In the genomic region with DNA sequence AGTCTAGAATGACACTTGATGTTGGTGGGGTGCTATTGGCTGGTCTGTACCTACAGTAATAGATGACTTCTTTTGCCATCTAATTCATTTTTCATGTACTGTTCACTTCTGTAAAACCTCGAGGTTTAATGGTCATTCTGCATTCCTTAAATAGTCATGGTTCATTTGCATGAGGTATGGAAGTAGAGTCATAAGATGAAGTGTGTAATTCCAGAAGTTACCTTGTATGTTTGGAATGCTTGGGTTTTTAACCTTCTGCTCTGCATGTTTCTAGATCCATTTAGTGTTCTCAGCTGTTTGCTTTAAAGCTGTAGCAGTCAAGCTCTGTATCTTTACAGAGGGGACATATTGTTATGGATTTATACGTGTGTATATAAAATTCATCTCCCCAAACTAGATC, we compare ENCODE assay signal across 26 mouse cellular contexts. TPM values are rescaled to one million over a fixed set of nuclear protein-coding genes. Genes with fewer than 3 reads are reported as not detected.
DNase-seq lines count a peak whose midpoint lies in the region; ATAC-seq and TF ChIP-seq lines count a peak whose summit lies in the region.
"Had no signal": no experiment of that assay in that cellular context is flagged by ENCODE, and none has a peak within 500 bp of the region (broad histone marks: within the 10 kb centered on the region; RNA-seq: fewer than 3 reads in every experiment).

No protein-coding gene starts in this region.

- H3K4me3 ChIP-seq in heart, postnatal 0 days (ENCODE audit: low read depth, low read length): no peak overlapping the region
- no peak overlapping the region for H3K4me3 ChIP-seq in limb, embryonic 13.5 days
- no peak overlapping the region for H3K4me3 ChIP-seq in limb, embryonic 10.5 days
- H3K4me3 ChIP-seq in limb, embryonic 14.5 days (replicated peaks; ENCODE audit: low read length): no peak overlapping the region
- H3K4me3 ChIP-seq in hindbrain, embryonic 14.5 days (replicated peaks; ENCODE audit: low read length): no peak overlapping the region
- H3K4me3 ChIP-seq: erythroblast, embryonic 14.5 days; intestine, embryonic 15.5 days; midbrain, embryonic 10.5 days; stomach, embryonic 15.5 days had no signal

- H3K9me3 ChIP-seq in heart, postnatal 0 days (replicated peaks; ENCODE audit: control insufficient read depth, low read length): no peaks in the 10 kb centered on the region
- H3K9me3 ChIP-seq in limb, embryonic 13.5 days: no peaks in the 10 kb centered on the region
- H3K9me3 ChIP-seq in limb, embryonic 10.5 days (replicated peaks): no peaks in the 10 kb centered on the region
- no peaks in the 10 kb centered on the region for H3K9me3 ChIP-seq in limb, embryonic 14.5 days (ENCODE audit: control insufficient read depth, low read length)
- H3K9me3 ChIP-seq in hindbrain, embryonic 14.5 days (ENCODE audit: control insufficient read depth, low read length): no peaks in the 10 kb centered on the region
- H3K9me3 ChIP-seq: intestine, embryonic 15.5 days; midbrain, embryonic 10.5 days; stomach, embryonic 15.5 days had no signal

- 0 out of 2 replicates have a peak overlapping the region, but pooled peaks have one; percentile 34 for H3K27ac ChIP-seq in heart, postnatal 0 days (ENCODE audit: low read depth)
- no peak overlapping the region for H3K27ac ChIP-seq in limb, embryonic 13.5 days
- no peak overlapping the region for H3K27ac ChIP-seq in limb, embryonic 10.5 days
- H3K27ac ChIP-seq in limb, embryonic 14.5 days (replicated peaks; ENCODE audit: low read depth, low read length): peak overlapping the region; percentile 52; the same call in 1 of the 2 replicates
- H3K27ac ChIP-seq in hindbrain, embryonic 14.5 days: no peak overlapping the region
- H3K27ac ChIP-seq: hindbrain, postnatal 0 days; intestine, embryonic 15.5 days; liver, embryonic 14.5 days; midbrain, embryonic 10.5 days; stomach, embryonic 15.5 days had no signal

- no peak for TF ChIP-seq POLR2A in limb, embryonic 14.5 days (IDR thresholded peaks at IDR 0.05; ENCODE audit: borderline replicate concordance, extremely low read depth, insufficient read depth, insufficient read length)

- H3K4me2 ChIP-seq in heart, postnatal 0 days (ENCODE audit: low read depth, low read length): no peak overlapping the region
- no peak overlapping the region for H3K4me2 ChIP-seq in limb, embryonic 13.5 days (replicated peaks)
- no peak overlapping the region for H3K4me2 ChIP-seq in limb, embryonic 14.5 days (replicated peaks; ENCODE audit: low read depth, low read length, severe bottlenecking)
- H3K4me2 ChIP-seq in hindbrain, embryonic 14.5 days (replicated peaks): no peak overlapping the region
- H3K4me2 ChIP-seq: heart, embryonic 11.5 days; intestine, embryonic 15.5 days; stomach, embryonic 15.5 days had no signal

- DNase-seq in heart, postnatal 0 days (ENCODE audit: low spot score): no peak
- no peak for DNase-seq in heart, adult 8-10 months (ENCODE audit: low spot score)
- no peak for DNase-seq in limb, embryonic 10.5 days (ENCODE audit: low spot score)
- peak; percentile 50 for DNase-seq in NIH3T3 (ENCODE audit: low read depth)
- DNase-seq in limb, embryonic 14.5 days (ENCODE audit: low spot score): no peak
- no peak for DNase-seq in hindbrain, embryonic 14.5 days (ENCODE audit: low spot score)
- DNase-seq: adrenal gland, postnatal 10 days; B cell, adult 2 months; cerebellum, adult 8-10 months; cerebellum, postnatal 25 days; gastrocnemius, postnatal 10 days; heart, postnatal 14 days; liver; lung, adult 2 months; right cerebral cortex, postnatal 25 days; thymus, adult 18-20 months; thymus, postnatal 36 days had no signal

- TF ChIP-seq CTCF in heart, postnatal 0 days (IDR thresholded peaks at IDR 0.05; ENCODE audit: low read depth): no peak

- H3K27me3 ChIP-seq in heart, postnatal 0 days (ENCODE audit: control insufficient read depth, insufficient read depth, low read length): no peaks in the 10 kb centered on the region
- H3K27me3 ChIP-seq in limb, embryonic 13.5 days: no peaks in the 10 kb centered on the region
- H3K27me3 ChIP-seq in limb, embryonic 10.5 days (ENCODE audit: low read depth, poor library complexity, severe bottlenecking): no peaks in the 10 kb centered on the region
- no peaks in the 10 kb centered on the region for H3K27me3 ChIP-seq in limb, embryonic 14.5 days (ENCODE audit: control insufficient read depth, insufficient read depth, low read length)
- H3K27me3 ChIP-seq in hindbrain, embryonic 14.5 days (ENCODE audit: control insufficient read depth, insufficient read depth, low read length): no peaks in the 10 kb centered on the region
- H3K27me3 ChIP-seq: intestine, embryonic 15.5 days; stomach, embryonic 15.5 days had no signal

- 63% methylated on average over 2 of the region's 2 CpGs for WGBS in heart, postnatal 0 days
- 52% methylated on average over 2 of the region's 2 CpGs for WGBS in limb, embryonic 13.5 days
- 84% methylated on average over 2 of the region's 2 CpGs for WGBS in limb, embryonic 10.5 days
- WGBS in limb, embryonic 14.5 days: 56% methylated on average over 2 of the region's 2 CpGs
- WGBS in hindbrain, embryonic 14.5 days: 73% methylated on average over 2 of the region's 2 CpGs

- H3K36me3 ChIP-seq in heart, postnatal 0 days (replicated peaks; ENCODE audit: control insufficient read depth, insufficient read depth, low read length): peaks cover 27% of the 10 kb centered on the region
- peaks cover 66% of the 10 kb centered on the region for H3K36me3 ChIP-seq in limb, embryonic 13.5 days
- H3K36me3 ChIP-seq in limb, embryonic 10.5 days: peaks cover 60% of the 10 kb centered on the region
- H3K36me3 ChIP-seq in limb, embryonic 14.5 days (ENCODE audit: control insufficient read depth, insufficient read depth, low read length): peaks cover 49% of the 10 kb centered on the region
- H3K36me3 ChIP-seq in hindbrain, embryonic 14.5 days (replicated peaks; ENCODE audit: control insufficient read depth, insufficient read depth): peaks cover 60% of the 10 kb centered on the region

- H3K4me1 ChIP-seq in heart, postnatal 0 days (ENCODE audit: control insufficient read depth, insufficient read depth): no peaks in the 10 kb centered on the region
- peaks cover 9% of the 10 kb centered on the region for H3K4me1 ChIP-seq in limb, embryonic 13.5 days
- peaks cover 10% of the 10 kb centered on the region for H3K4me1 ChIP-seq in limb, embryonic 10.5 days
- 0 out of 2 replicates have a peak, but pooled peaks cover 6% of the 10 kb centered on the region for H3K4me1 ChIP-seq in limb, embryonic 14.5 days (ENCODE audit: control insufficient read depth, insufficient read depth, low read length)
- no peaks in the 10 kb centered on the region for H3K4me1 ChIP-seq in hindbrain, embryonic 14.5 days (replicated peaks; ENCODE audit: control insufficient read depth, insufficient read depth, low read length)
- H3K4me1 ChIP-seq: intestine, embryonic 15.5 days; midbrain, embryonic 10.5 days; stomach, embryonic 15.5 days had no signal

- no peak overlapping the region for H3K9ac ChIP-seq in heart, postnatal 0 days (replicated peaks; ENCODE audit: low read depth, low read length)
- H3K9ac ChIP-seq in limb, embryonic 13.5 days: no peak overlapping the region
- H3K9ac ChIP-seq in limb, embryonic 14.5 days (ENCODE audit: low read depth, low read length, severe bottlenecking): no peak overlapping the region
- H3K9ac ChIP-seq in hindbrain, embryonic 14.5 days: no peak overlapping the region
- H3K9ac ChIP-seq: intestine, embryonic 15.5 days; liver, embryonic 14.5 days; stomach, embryonic 15.5 days had no signal

- no peak for TF ChIP-seq EP300 in heart, postnatal 0 days (IDR thresholded peaks at IDR 0.05; ENCODE audit: low read depth)

- ATAC-seq in heart, postnatal 0 days (ENCODE audit: insufficient read depth, low read depth): no peak
- peak; percentile 45; the same call in 1 of the 2 replicates for ATAC-seq in limb, embryonic 13.5 days (ENCODE audit: low FRiP score, low read depth)
- peak; percentile 24; the same call in 1 of the 2 replicates for ATAC-seq in limb, embryonic 14.5 days (ENCODE audit: low FRiP score, low read depth)
- no peak for ATAC-seq in hindbrain, embryonic 14.5 days (ENCODE audit: low FRiP score)
- ATAC-seq: hindbrain, postnatal 0 days; intestine, embryonic 15.5 days; midbrain, embryonic 16.5 days had no signal

RNA-seq across cellular contexts. Expression of a gene that starts 54.6 kb away (rescaled TPM):
- 14.8 and 23.8 TPM in 2 replicates for total RNA-seq in heart, postnatal 0 days (2014; rRNA removed; ENCODE audit: low replicate concordance)
- 5.2 and 5.4 TPM in 2 replicates for polyA plus RNA-seq in heart, postnatal 0 days (2015; fragmentation: Nextera tagmentation; extraction: Ambion mirVana)
- 10 to 100 TPM; 32.8 to 40.1 (median 34.9) TPM for total RNA-seq in heart, adult 8-10 months (2022)
- polyA plus RNA-seq in limb, embryonic 13.5 days (2015; fragmentation: Nextera tagmentation; extraction: Ambion mirVana): 17.7 and 18.0 TPM in 2 replicates
- polyA plus RNA-seq in limb, embryonic 10.5 days (2016; fragmentation: Nextera tagmentation; extraction: Ambion mirVana): 9.1 and 9.2 TPM in 2 replicates
- polyA plus RNA-seq in limb, embryonic 14.5 days (2012; rRNA removed): 64.1 and 67.4 TPM in 2 replicates
- 23.3 and 29.8 TPM in 2 replicates for polyA plus RNA-seq in limb, embryonic 14.5 days (2014; fragmentation: Nextera tagmentation; extraction: Ambion mirVana)
- 10.6 and 11.3 TPM in 2 replicates for polyA plus RNA-seq in hindbrain, embryonic 14.5 days (2014; fragmentation: Nextera tagmentation; extraction: Ambion mirVana)

Comparison
In these comparisons a context has a peak if more than half of its experiments do, and no peak if none do; other contexts are left out.
1. H3K27ac ChIP-seq: peak in heart, postnatal 0 days (single experiment) and limb, embryonic 14.5 days (single experiment); none in limb, embryonic 13.5 days (single experiment), limb, embryonic 10.5 days (single experiment) and hindbrain, embryonic 14.5 days (single experiment).
2. ATAC-seq: peak in limb, embryonic 13.5 days (single experiment) and limb, embryonic 14.5 days (single experiment); none in heart, postnatal 0 days (single experiment) and hindbrain, embryonic 14.5 days (single experiment).